Mouse (Mus musculus) cerebellum, adult 9-10 months (tissue): ENCODE results near the gene Surf2.

ENCODE experiments used
- DNase-seq: peaks from one replicate; pipeline ENCODE4 v3.0.0; 2022

Surf2 gene

GRCm38 (mm10) chr2:26963923-26964723 lies 48.0 kb downstream of the Surf2 start, which contains the start of gene Rexo4:
Rexo4 (minus strand) TSS chr2:26964386.
- peak; percentile 95 for DNase-seq

GRCm38 (mm10) chr2:26964724-26965370 lies 48.7 kb downstream of the Surf2 start:
- DNase-seq, result no peak

DNA sequence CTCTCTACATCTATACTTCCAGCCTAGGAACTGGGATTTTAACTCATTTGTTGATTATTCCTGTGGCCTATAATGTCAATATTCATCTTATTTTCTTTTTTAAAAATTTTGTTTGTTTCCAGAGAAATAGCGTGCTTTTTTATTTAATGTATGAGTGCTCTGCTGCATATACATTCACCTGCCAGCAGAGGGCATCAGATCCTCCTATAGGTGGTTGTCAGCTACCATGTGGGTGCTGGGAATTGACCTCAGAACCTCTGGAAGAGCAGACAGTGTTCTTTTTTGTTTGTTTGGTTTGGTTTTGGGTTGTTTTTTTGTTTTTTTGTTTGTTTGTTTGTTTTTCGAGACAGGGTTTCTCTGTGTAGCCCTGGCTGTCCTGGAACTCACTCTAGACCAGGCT lies 51.1 kb downstream of the Surf2 start:
- no peak for DNase-seq
